Mouse (Mus musculus) heart, adult 18-20 months (tissue): ENCODE measurements around the gene Cfl2. TPM values are rescaled to one million over a fixed set of nuclear protein-coding genes. Genes with fewer than 3 reads are reported as not detected.
"Not testable (repeated sequence)": the region's sequence is repeated elsewhere in the genome, so short reads cannot be mapped to it uniquely, and the experiment has no call there.

ENCODE experiments used
- DNase-seq, 2 experiments: peaks; one replicate each; pipeline ENCODE4 v3.0.0; 2021 to 2022; ENCODE audit warnings: mixed read lengths in 1 of 2
- long read RNA-seq, 2 experiments: library from polyadenylated mRNA; stranded (forward); transcript quantifications; one replicate each; pipeline ENCODE4 v2.0.0; 2021
- total RNA-seq, 2 experiments: library from RNA; stranded (reverse); gene quantifications; 2 replicates each; pipeline ENCODE4 v1.2.3; 2021

Gene Cfl2
- total RNA-seq, result 100 to 1,000 TPM; 393 to 400 TPM
- long read RNA-seq, experiment 1, transcript Cfl2-202 (4 exons, 474 nt), result minor isoform, 10 of 320 reads
- long read RNA-seq, experiment 1, transcript Cfl2-201 (4 exons, 2,940 nt), result major isoform, 196 of 320 reads
- long read RNA-seq, experiment 1, transcript Cfl2-206 (4 exons, 2,726 nt), result minor isoform, 12 of 320 reads
- long read RNA-seq, experiment 1, transcript Cfl2-203 (4 exons, 1,128 nt), result minor isoform, 35 of 320 reads
- long read RNA-seq, experiment 1, partial matches to known transcripts, result 9 of 320 reads
- long read RNA-seq, experiment 1, other reads (novel, unspliced or antisense), result 57 of 320 reads
- long read RNA-seq, experiment 2, transcript Cfl2-201 (4 exons, 2,940 nt), result major isoform, 112 of 177 reads
- long read RNA-seq, experiment 2, transcript Cfl2-202 (4 exons, 474 nt), result minor isoform, 5 of 177 reads
- long read RNA-seq, experiment 2, transcript Cfl2-203 (4 exons, 1,128 nt), result minor isoform, 33 of 177 reads
- long read RNA-seq, experiment 2, partial matches to known transcripts, result 4 of 177 reads
- long read RNA-seq, experiment 2, other reads (novel, unspliced or antisense), result 19 of 177 reads

GRCm38 (mm10) chr12:54862606-54863535, at the start of gene Cfl2:
Gene Cfl2 (minus strand): TSS chr12:54862877.
- DNase-seq, result peak; percentile 87 to 89

DNA sequence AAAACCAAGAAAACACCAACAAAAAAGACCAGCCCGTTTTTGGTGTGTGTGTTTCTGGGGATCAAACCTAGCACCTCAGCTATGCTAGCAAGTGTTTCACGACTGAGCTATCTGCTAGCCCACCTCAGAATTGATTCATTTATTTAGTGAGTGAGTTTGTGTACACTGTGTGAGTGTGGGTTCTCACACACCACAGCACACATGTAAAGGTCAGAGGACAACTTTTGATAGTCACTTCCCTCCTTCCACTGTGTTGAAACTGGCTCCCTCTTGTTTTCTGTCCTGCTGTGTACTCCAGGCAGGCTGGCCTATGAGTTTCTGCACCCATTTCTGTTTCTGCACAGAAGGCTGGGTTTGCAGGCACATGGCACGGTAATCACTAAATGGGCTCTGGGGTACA, 47.7 kb upstream of the Cfl2 start:
- DNase-seq, result no peak

GRCm38 (mm10) chr12:54892559-54892958, 29.9 kb upstream of the Cfl2 start:
- DNase-seq, result not testable (repeated sequence)

- no peak for DNase-seq
Observed at GRCm38 (mm10) chr12:54890426-54890825, 27.7 kb upstream of the Cfl2 start.

GRCm38 (mm10) chr12:54887580-54888127, 25.0 kb upstream of the Cfl2 start:
- DNase-seq, result no peak

GRCm38 (mm10) chr12:54879630-54880029, 17.0 kb upstream of the Cfl2 start:
- DNase-seq, result peak; percentile 50 to 85

DNA sequence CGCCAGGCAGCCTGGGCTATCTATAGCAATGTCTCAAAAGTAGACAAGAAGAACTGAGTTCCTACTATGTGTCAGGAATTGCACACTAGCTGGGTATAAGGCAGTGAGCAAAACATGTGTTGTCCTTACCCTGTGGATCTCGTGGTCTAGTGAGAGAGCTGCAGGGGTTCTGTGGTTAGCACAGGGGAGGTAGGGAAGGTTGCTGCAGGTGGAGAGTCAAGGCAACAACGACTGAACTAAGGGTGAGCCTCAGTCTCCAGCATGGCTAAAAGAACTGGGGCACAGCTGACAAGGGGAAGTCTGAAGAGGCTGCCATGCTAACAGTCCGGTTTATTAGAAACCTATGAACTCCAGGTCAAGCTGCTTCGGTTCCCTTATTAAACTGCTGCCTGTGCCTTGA, 16.5 kb upstream of the Cfl2 start:
- no peak for DNase-seq

DNA sequence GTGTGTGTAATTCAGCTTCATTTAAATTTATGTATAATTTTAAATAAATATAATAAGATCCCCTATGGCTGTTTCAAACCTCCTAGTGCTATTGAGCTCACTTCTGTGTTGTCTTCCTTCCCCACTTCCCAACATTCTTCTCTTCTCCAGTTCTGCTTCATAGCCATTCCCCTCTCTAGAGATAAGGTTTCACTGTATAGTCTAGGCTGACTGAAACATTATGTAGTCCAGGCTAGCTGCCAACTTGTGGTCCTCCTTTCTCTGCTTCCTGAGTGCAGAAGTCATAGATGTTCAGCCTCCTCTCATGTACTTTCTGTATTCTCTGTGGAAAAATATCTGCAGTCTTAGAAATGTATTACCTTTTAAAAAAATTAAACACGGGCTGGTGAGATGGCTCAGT, 15.2 kb upstream of the Cfl2 start:
- DNase-seq, result no peak

DNA sequence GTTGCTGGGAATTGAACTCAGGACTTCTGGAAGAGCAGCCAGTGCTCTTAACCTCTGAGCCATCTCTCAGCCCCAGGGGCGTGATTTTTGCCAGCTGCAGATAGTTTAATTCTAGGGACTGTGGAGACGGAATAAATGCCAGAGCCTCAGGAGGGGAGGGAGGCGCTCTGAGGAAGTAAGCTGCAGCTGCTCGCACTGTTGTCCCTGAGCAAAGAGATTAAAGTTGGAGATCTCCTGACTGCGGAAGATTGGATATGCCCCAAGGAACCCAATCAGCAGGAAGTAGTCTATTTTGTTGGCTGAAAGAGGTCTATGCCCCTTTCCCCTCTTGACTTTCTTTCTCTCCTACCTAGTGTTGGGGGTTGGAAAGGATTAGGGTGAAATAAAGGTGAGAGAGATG, 14.2 kb upstream of the Cfl2 start:
- DNase-seq, result no peak

GRCm38 (mm10) chr12:54874711-54875110, 12.0 kb upstream of the Cfl2 start:
- DNase-seq, result peak; percentile 55 to 58

- peak; percentile 64 to 81 for DNase-seq
Observed at GRCm38 (mm10) chr12:54861991-54862605, 579 bp downstream of the Cfl2 start.

GRCm38 (mm10) chr12:54859531-54859930, 3.1 kb downstream of the Cfl2 start:
- DNase-seq, result peak; percentile 27 to 42

- no peak for DNase-seq
Observed at GRCm38 (mm10) chr12:54850551-54850950, 12.1 kb downstream of the Cfl2 start.

DNA sequence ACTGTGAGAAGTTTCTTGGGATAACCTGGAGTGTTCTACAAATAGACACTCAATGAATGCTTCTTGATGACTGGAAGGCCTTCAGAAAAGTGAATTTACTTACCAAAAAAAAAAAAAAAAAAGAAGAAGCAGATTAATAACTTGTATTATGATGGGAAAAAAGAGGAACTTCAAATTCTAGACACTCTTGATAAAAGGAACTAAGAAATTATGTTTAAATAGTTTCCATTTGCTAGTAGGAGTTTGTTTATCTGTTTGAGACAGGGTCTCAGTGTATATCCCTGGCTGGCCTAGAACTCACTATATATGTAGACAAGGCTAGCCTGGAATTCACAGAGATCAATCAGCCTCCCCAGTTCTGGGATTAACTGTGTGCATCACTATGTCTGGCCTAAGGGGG, 18.3 kb downstream of the Cfl2 start:
- DNase-seq, result no peak

DNA sequence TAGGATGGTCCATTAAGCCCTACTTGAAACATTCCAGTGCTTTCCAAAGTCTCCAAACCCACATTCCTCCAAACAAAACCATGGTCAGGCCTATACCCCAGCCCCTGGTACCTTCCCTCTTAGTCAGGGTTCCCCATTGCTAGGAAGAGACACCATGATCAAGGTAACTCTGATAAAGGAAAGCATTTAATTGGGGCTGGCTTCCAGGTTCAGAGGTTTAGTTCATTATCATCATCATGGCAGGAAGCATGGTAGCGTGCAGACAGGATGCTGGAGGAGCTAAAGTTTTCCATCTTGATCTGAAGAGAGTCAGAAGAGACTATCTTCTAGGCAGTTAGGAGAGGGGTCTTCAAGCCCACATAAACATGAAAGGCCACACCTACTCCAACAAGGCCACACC, 21.1 kb downstream of the Cfl2 start:
- DNase-seq, result no peak

DNA sequence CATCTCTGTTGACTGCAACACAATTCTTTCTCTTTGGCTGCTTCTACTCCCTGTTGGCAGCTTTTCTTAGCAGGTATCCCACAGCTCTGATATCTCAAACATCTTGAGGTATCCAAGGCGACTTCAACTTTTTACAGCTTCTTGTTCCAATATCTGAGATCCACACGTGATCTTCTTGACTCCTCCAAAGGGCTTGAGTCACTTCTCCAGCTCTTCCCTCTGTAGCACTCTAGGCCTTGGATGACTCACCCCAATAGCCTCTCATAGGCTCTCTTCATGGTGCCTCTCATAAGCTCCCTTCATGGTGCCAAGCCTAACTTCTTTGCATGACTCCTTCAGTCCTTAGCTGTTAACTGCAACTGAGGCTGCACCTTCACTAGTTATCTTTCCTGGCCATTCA, 22.9 kb downstream of the Cfl2 start:
- no peak for DNase-seq

DNA sequence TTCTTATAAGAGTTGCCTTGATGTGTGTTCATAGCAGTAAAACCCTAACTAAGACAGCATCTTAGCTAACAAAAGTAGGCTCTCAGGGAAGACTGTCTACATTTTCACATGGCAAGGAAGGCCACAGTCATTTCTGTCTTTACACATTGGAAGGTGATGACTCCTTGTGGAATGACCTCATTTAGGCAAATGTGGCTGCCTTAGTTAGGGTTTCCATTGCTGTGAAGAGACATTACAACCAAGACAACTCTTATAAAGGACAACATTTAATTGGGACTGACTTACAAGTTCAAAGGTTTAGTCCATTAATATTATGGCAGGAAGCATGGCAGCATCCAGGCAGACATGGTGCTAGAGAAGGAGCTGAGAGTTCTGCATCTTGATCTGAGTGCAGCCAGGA, 23.7 kb downstream of the Cfl2 start:
- no peak for DNase-seq

DNA sequence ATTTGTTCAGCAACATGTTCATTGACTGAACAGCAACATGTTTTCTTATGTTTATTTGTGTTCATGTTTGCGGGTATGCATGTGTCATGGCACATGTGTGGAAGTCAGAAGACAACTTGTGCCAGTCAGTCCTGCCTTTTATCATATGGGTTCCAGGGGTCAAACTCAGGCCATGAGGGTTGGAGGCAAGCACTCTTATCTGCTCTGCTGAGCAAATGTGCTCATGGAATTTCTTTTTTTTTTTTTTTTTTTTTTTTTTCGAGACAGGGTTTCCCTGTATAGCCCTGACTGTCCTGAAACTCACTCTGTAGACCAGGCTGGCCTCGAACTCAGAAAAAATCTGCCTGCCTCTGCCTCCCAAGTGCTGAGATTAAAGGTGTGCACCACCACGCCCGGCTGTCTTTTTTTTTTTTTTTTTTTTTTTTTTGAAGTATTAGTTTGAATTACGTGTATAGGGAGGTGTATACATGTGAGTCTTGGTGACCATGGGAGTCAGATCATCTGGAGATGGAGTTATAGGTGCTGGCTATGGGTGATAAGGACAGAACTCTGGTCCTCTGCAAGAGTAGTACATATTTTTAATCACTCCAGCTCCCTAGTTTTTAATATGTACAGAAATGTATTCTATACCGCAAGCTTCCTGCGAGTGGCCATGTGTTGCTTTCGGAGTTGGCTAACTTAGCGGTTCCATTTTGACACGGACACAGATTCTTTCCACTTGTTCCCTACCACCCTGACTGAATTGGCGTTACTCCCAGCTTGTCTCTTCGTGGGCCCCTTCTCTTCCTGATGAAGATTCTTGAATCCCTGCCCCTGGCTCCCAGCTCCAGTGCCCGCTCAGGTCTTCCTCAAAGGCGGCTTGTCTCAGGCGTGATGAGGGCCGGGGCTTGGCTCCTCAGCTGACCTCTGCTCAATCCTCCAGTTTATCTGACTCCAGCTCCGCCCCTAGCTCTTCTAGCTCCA, 26.8 kb downstream of the Cfl2 start:
- peak; percentile 53 to 66 for DNase-seq

DNA sequence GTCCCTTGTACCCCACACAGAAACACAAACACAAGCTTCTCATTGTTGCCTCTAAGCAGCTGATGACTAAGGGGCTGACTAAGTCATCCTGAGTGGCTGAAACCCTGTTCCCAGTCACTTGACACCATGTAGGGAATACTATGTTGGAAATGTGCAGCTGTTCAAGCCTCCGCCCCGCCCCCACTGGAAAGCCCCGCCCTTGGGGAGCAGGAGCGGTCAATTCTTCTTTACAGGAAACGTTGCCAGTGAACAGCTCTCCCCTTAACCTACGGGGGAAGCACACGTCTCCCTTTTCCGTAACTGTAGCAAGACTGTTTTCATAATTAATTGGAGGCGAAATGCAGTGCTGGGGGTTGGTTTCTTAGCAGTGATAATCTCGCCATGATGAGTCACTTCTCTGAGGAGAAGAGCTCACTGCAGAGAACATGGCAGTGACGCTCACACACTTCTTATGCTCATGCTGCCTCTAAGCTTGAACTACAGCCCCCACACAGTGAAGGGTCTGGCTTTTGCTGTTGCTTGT, 27.7 kb downstream of the Cfl2 start:
- peak; percentile 88 to 91 for DNase-seq

DNA sequence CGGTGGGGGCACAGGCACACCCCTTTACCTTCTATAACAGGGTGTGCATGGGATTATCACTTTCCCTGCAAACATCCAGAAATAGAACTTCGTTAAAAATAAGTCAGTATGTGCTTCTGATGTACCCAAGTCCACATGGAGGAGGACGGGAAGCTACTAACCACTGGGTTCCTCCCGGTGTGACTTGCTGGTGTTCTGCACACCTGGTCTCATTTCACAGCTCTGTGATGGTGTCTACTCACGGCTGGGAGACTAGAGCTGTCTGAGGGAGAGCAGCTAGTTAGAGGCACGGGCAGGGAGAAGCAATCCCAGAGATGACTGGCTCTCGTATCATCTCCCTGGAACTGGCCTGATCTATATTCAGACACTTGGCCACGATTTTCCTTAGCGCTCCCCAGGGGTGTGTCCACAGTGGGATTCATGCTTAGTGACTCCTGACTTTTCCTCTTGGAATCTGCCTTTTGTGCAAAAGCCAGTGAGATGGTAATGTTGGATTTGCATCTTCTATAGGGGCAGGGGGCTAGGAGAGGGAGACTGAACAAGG, 28.7 kb downstream of the Cfl2 start:
- DNase-seq, result peak; percentile 15 to 41
